Mouse (Mus musculus) lung, postnatal 36 days (tissue): ENCODE measurements around the gene Asphd1.
"Not testable (repeated sequence)": the region's sequence is repeated elsewhere in the genome, so short reads cannot be mapped to it uniquely, and the experiment has no call there.

Source experiments
- DNase-seq: peaks from one replicate; pipeline ENCODE4 v3.0.0; 2022; ENCODE audit warnings: mixed read lengths

Gene Asphd1

GRCm38 (mm10) chr7:126950647-126951615 is 1.5 kb upstream of the Asphd1 start:
- no peak for DNase-seq

GRCm38 (mm10) chr7:126949793-126950646 is 638 bp upstream of the Asphd1 start, which contains the start of gene Sez6l2:
TSS of gene Sez6l2 (plus strand) at chr7:126950563.
- peak; percentile 89 for DNase-seq

GRCm38 (mm10) chr7:126948626-126949025 is 756 bp downstream of the Asphd1 start:
- no peak for DNase-seq

GRCm38 (mm10) chr7:126946530-126946929 is 2.9 kb downstream of the Asphd1 start:
- peak; percentile 42 for DNase-seq

- DNase-seq, result no peak
These were observed 7.6 kb downstream of the Asphd1 start for GRCm38 (mm10) chr7:126941801-126942200.

GRCm38 (mm10) chr7:126941171-126941570 is 8.2 kb downstream of the Asphd1 start:
- DNase-seq, result no peak

- DNase-seq, result no peak
These were observed 16.7 kb downstream of the Asphd1 start for GRCm38 (mm10) chr7:126932652-126933051.

GRCm38 (mm10) chr7:126929046-126929445 is 20.3 kb downstream of the Asphd1 start:
- peak; percentile 23 for DNase-seq

GRCm38 (mm10) chr7:126928384-126929037 is 20.9 kb downstream of the Asphd1 start, which contains the start of gene Kctd13:
TSS of gene Kctd13 (plus strand) at chr7:126928879.
- peak; percentile 93 for DNase-seq

- peak; percentile 19 for DNase-seq
These were observed 23.1 kb downstream of the Asphd1 start for GRCm38 (mm10) chr7:126926299-126926698.

GRCm38 (mm10) chr7:126923999-126924398 is 25.4 kb downstream of the Asphd1 start:
- no peak for DNase-seq

GRCm38 (mm10) chr7:126922624-126923060 is 26.7 kb downstream of the Asphd1 start, which contains the start of gene Tmem219:
TSS of gene Tmem219 (minus strand) at chr7:126922917.
- DNase-seq, result peak; percentile 84

GRCm38 (mm10) chr7:126921563-126921962 is 27.8 kb downstream of the Asphd1 start:
- no peak for DNase-seq

- DNase-seq, result no peak
These were observed 29.4 kb downstream of the Asphd1 start for GRCm38 (mm10) chr7:126919973-126920372.

- DNase-seq, result not testable (repeated sequence)
These were observed 31.0 kb downstream of the Asphd1 start for GRCm38 (mm10) chr7:126918356-126918755.

- DNase-seq, result no peak
These were observed 34.5 kb downstream of the Asphd1 start for GRCm38 (mm10) chr7:126914844-126915243.

- no peak for DNase-seq
These were observed 43.8 kb downstream of the Asphd1 start for GRCm38 (mm10) chr7:126905590-126905989.

- not testable (repeated sequence) for DNase-seq
These were observed 49.6 kb downstream of the Asphd1 start for GRCm38 (mm10) chr7:126899781-126900180.

GRCm38 (mm10) chr7:126898102-126898990 is 51.0 kb downstream of the Asphd1 start:
- peak; percentile 97 for DNase-seq

- DNase-seq, result peak; percentile 69
These were observed 51.8 kb downstream of the Asphd1 start for GRCm38 (mm10) chr7:126897390-126898101.

GRCm38 (mm10) chr7:126896912-126897311 is 52.5 kb downstream of the Asphd1 start:
- no peak for DNase-seq
